Mouse (Mus musculus) natural killer cell, adult 2 months (primary cell): ENCODE measurements around the gene Colgalt1.

Experiments
- DNase-seq, 2 experiments: peaks; one replicate each; pipeline ENCODE4 v3.0.0; 2022; ENCODE audit warnings: low spot score in 2 of 2

Gene Colgalt1

GRCm38 (mm10) chr8:71610822-71611651, at the start of gene Colgalt1:
TSS of gene Colgalt1 (plus strand) at chr8:71610998.
- peak; percentile 99 for DNase-seq

- DNase-seq = peak; percentile 49 to 72
Measured at GRCm38 (mm10) chr8:71561401-71561800, 49.4 kb upstream of the Colgalt1 start.

GRCm38 (mm10) chr8:71562751-71563150, 48.0 kb upstream of the Colgalt1 start:
- DNase-seq = peak; percentile 69 to 83

GRCm38 (mm10) chr8:71563992-71564391, 46.8 kb upstream of the Colgalt1 start:
- no peak for DNase-seq

GRCm38 (mm10) chr8:71566501-71566900, 44.3 kb upstream of the Colgalt1 start, which contains the start of gene Nxnl1:
TSS of gene Nxnl1 (minus strand) at chr8:71566601.
- no peak for DNase-seq

- no peak for DNase-seq
Measured at GRCm38 (mm10) chr8:71567587-71567986, 43.2 kb upstream of the Colgalt1 start.

GRCm38 (mm10) chr8:71568387-71568937, 42.3 kb upstream of the Colgalt1 start, which contains the start of gene Slc27a1:
TSS of gene Slc27a1 (plus strand) at chr8:71568882.
- no peak for DNase-seq

- DNase-seq = no peak
Measured at GRCm38 (mm10) chr8:71568941-71569340, 41.9 kb upstream of the Colgalt1 start.

- DNase-seq = peak; percentile 46 to 80
Measured at GRCm38 (mm10) chr8:71569366-71570290, 41.2 kb upstream of the Colgalt1 start.

- peak; percentile 62 to 83 for DNase-seq
Measured at GRCm38 (mm10) chr8:71570291-71570954, 40.4 kb upstream of the Colgalt1 start.

- DNase-seq = no peak
Measured at GRCm38 (mm10) chr8:71572077-71572476, 38.7 kb upstream of the Colgalt1 start.

GRCm38 (mm10) chr8:71572847-71573633, 37.8 kb upstream of the Colgalt1 start:
- DNase-seq = no peak

- DNase-seq = no peak
Measured at GRCm38 (mm10) chr8:71574426-71574825, 36.4 kb upstream of the Colgalt1 start.

GRCm38 (mm10) chr8:71575020-71575419, 35.8 kb upstream of the Colgalt1 start:
- no peak for DNase-seq

- DNase-seq = no peak
Measured at GRCm38 (mm10) chr8:71577856-71578387, 32.9 kb upstream of the Colgalt1 start.

GRCm38 (mm10) chr8:71579009-71579408, 31.8 kb upstream of the Colgalt1 start:
- DNase-seq = no peak

- no peak for DNase-seq
Measured at GRCm38 (mm10) chr8:71579476-71579875, 31.3 kb upstream of the Colgalt1 start.

- no peak for DNase-seq
Measured at GRCm38 (mm10) chr8:71580201-71580600, 30.6 kb upstream of the Colgalt1 start.

- peak; percentile 68 to 80 for DNase-seq
Measured at GRCm38 (mm10) chr8:71586891-71587290, 23.9 kb upstream of the Colgalt1 start.

GRCm38 (mm10) chr8:71588762-71589161, 22.0 kb upstream of the Colgalt1 start:
- DNase-seq = no peak
